Mouse (Mus musculus): ENCODE results near the gene Taok2.
A peak's percentile ranks its signal among the peaks of the same experiment; 100 is the strongest.

GRCm38 (mm10) chr7:126821835-126822511, 62.5 kb downstream of the Taok2 start:
- TF ChIP-seq CTCF (IDR thresholded peaks at IDR 0.05; ENCODE audit: low read depth) = peak; percentile 96
- no peak for TF ChIP-seq EP300 (IDR thresholded peaks at IDR 0.05; ENCODE audit: low read depth)

All from liver, postnatal 0 days (tissue).